Mouse (Mus musculus) 3T3-L1 (cell line): ENCODE measurements at regions not wholly inside any gene's neighbourhood (a gene's known extent, or its start where the extent isn't known, plus 50 kb on each side); places are given as distances from the start of the nearest gene placed in this dataset.

Experiments used
- DNase-seq: peaks from one replicate; pipeline ENCODE4 v3.0.0-alpha.2; 2015; ENCODE audit warnings: low read depth, low spot score

DNA sequence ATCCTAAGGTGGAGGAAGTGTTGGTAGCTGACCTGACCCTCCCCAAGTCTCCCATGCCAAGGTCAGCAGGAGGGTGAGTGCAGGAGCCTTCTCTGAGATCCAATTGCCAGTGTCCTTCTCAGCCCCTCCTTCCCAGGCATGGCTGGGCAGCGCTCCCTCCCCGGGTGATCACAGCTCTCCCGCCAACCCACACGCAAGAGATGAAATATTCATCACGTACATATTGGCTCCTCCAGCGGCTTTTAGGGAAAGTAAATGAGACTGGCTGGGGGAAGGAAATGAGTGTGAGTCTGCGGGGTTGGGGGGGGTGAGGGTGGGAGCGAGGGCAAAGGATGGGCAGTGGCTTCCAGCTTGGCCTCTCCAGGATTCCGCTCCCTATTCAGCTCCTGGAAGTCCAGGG is 113.0 kb upstream of the Lhx1 start:
- DNase-seq = no peak

DNA sequence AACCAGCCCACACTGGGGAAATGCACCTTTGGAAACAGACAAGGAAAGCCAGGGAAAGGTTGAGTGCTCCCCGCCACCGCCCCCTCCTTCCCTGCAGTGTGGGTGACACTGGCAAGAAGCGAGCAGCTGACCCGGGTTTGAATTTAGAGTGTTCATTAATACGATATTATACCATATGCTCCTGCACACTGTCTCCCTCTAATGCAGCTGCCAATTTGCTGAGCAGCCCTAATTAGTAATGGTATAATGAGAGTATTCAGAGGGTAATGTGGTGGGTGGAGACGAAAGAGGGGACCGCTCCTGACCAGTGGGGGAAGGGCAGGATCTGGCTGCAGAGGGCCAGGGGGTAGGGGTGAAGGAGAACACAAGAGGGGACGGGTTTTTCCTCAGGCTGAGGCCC is 111.9 kb upstream of the Lhx1 start:
- DNase-seq = no peak

DNA sequence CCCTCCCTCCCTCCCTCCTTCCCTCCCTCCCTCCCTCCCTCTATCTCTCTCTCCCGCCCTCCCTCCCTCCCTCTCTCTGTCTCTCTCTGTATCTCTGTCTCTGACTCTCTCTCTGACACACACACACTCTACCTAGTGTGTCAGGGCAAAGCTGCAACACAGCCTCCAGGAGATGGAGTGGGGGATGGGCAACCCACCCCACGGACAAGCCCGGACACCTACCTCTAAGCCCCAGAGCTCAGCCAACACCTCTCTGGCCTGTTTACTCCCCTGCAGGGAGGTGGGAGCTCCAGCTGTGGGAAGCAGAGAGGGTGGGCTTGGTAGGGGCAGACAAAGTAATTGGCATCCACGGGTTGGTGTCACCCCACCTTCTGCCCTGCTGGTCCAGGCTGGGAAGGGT is 109.7 kb upstream of the Lhx1 start:
- DNase-seq = no peak

DNA sequence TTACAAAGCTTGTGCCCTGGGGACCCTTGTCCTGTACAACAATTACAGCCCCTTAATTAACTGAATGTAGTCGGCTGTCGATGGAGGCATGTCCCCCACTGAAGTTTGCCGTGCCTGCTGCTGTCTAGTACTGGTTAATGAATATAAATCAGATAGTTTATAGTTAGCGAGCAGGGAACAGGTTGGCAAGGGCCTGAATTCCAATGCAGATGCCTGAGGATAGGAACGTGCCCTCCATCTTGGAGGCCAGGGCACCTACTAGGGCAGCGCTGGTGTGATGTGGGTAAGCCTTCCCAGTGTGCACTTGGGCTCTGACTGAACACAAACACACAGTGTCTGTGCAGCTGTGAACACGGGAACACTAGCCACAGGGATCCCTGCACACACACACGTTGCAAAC is 108.0 kb upstream of the Lhx1 start:
- DNase-seq = no peak

DNA sequence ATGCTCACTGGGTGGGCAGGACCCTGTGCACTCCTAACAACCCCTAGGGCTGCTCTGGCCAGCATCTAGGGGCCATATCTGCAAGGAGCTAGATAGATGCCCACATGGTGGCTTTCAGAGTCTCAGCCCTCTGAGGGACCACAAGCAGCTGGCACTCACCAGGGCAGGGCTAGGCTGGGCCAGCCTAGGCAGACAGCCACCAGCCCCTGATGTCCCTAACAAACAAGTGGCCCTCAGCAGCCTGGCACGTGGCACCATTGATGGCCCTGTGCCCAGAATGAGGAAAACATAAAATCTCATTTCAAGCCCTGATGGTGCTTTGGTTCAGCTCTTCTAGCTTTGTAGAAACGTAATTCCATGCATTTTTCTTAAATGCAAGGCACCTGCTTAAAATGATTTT is 102.8 kb upstream of the Lhx1 start:
- no peak for DNase-seq

DNA sequence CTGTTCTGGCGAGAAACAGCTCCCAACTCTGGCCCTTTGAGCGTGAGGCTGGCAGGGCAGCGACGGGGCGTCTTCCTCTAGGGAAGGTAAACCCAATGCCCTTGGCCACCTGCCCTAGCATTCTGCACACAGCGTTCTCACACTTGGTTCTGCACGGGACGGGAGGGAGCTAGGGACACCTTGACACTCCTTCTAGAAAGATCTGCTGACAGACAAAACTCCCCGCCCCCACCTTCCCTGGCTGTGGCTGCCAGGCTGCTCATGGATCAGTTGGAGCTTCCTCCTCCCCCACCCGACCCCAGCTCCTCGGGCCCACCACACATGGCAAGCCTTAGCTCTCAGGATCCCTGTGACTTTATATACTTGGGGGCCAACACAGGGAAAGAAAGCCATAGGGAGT is 102.3 kb upstream of the Lhx1 start:
- no peak for DNase-seq

DNA sequence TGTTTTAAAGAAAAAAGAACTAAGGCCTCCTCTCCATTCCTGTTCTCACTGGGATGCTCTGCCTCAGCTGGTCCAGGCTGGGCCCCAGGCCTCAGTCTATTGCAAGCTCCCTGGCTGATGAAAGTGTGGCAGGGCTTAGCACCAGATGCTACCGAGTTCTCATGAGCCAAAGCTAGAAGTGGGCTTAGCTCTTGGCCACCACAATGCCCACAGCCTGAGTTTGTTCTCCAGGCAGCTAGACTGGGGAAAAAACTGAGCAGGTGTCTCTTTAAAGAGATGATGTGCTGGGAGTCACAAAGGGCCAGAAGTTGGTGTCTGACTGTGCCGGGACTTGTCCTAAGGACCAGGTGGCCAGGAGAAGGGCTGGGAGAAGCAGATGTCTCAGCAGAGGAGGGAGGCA is 101.9 kb upstream of the Lhx1 start:
- DNase-seq = no peak

DNA sequence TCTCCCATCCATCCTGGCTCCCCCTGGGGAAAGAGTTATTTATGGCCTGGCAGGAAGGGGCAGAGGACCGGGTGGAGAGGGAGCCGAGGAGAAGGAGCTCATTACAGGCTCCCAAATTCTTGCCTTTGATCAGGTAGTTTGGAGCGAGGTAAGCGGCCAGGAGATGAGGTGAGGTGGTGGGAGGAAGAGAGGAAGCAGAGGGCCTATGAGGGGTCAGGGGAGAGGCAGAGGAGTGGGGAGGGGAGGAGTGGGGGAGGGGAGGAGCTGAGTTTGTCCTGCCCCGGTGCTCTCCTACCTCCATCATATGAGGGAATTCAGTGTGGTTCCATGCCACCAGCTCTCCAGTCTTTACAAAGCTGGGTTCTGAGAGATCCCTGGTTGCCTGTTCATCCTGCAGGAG is 98.8 kb upstream of the Lhx1 start:
- DNase-seq = no peak

DNA sequence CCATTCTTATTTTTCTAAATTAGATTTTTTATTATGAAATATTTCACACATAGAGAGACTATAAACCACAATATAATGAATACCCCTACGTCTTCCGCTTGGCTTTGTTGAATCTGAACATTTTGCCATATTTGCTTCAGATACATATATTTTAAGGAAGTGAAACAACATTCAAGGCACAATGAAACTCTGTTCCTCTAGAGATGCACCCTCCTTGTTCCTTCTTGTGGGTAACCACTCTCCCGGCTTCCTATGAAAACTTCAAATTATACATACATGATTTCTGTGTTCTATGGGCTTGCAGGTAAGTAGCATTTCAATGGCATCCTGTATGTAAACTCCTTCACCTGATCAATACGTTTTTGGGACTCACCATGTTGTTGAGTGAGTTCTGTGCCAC is 94.4 kb upstream of the Lhx1 start:
- DNase-seq = no peak

DNA sequence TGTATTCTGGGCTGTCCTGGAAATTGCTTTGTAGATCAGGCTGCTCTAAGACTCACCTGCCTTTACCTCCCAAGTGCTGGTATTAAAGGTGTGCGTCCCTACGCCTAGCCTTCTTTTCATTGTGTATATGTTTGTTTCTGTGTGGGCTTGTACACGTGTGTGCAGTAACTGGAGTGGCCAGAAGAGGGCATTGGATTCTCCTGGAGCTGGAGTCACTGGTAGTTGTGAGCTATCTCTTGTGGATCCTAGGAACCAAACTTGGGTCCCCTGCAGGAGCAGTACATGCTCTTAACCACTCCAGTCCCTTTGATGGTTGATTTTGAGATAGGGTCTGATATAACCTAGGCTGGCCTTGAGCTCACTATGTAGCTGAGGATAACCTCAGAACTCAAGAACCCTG is 93.2 kb upstream of the Lhx1 start:
- peak; percentile 6 for DNase-seq

DNA sequence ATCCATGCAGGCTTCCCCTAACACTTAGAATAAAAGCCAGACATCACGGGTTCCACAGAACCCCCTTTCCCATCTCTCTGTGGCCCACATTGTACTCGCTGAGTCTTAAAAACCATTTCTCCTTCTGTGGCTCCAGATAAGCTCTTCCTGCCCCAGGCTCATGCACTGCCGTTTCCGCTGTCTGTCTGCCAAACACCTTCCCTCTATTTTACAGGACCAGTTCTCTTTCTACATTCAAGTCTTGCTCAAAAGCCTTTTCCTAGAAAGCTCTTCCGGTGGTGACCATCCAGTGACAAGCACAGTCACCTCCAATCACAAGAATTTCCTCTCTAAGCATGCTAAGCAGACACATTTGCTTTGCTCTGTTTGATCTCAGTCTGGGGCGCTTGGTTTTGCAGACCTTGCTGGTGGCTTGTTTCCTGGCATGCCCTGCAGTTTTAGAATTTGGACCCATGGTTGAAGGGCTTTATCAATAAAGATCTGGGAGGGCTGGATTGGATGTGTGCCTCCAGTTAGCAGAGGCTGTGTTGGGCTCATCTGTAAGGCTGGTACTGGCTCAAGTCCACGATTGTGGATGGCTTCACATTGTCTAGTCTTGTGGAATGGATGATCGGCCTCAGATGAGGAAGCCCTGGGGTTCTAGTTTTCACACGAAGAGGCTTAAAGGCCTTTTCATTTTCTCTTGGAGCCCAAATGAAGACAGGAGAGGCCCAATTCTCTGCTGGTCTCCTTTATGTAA is 87.8 kb upstream of the Lhx1 start:
- no peak for DNase-seq

DNA sequence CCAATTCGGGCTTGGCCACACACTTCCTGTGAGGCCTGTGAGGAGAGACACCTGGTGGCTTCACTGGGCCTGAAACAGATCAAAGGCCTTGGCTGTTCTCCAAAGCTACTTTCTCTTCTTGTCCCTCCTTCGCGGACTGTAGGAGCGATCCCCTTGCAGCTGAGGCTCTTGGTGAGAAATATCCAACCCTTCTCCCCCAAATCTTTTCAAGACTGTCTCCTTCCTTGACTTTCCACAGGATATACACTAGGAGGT is 86.2 kb upstream of the Lhx1 start:
- no peak for DNase-seq

DNA sequence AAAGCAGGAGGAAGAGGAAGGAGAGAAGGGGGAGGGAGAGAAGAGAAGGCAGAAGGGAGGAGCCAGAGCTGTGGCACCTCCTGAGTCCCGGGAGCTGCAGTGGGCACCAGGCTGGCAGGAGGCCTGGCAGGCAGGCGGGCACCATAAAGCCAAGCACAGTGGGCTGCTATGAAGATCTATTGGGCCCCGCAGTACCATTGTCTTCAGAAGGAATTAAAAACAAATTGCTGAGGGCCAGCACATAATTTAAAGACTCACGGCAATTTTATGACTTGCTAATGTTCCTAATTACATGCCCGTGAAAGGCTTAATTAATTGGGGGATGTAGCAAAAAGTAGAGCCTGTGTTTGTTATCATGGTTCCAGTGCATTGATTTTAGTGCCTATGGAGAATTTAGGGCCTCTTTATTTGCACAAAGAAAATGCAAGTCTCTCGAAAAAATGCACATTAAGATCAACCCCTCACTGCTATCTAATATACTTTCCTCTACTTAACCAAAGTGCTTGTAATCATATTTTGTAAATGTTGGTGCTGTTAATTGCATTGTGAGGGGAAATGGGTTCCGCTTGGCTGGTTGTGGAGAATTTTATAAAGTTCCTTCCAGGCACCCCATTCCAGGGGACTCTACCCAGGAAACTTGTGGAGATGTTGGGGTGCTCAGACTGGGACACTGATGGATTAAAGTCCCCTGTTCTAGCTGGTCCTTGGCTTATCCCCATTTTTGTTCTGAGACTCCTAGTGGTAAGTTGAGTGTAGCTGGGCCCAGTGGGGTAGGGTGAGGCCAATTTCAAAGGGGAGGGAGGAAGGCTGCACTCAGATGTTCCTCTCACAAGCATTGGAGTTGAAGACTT is 85.7 kb upstream of the Lhx1 start:
- DNase-seq = no peak

DNA sequence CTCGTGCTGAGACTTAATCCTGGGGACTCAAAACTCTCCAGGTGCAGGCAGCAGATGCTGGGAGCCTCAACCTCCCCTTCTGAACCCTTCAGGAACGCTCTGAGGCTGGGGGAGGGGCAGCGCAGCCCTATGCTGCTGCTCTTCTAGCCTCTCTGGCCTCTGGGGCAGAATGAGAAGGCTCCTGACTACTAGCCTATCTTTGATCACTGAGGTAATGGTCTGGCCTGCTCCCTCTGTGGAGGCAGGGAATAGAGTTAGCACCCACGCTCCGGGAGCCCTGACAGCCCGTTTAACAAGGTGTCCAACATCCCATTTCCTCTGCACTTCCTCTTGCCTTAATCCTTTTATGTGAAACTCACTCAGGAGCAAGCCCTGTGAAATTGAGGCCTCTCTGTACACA is 79.4 kb upstream of the Lhx1 start:
- DNase-seq = no peak

DNA sequence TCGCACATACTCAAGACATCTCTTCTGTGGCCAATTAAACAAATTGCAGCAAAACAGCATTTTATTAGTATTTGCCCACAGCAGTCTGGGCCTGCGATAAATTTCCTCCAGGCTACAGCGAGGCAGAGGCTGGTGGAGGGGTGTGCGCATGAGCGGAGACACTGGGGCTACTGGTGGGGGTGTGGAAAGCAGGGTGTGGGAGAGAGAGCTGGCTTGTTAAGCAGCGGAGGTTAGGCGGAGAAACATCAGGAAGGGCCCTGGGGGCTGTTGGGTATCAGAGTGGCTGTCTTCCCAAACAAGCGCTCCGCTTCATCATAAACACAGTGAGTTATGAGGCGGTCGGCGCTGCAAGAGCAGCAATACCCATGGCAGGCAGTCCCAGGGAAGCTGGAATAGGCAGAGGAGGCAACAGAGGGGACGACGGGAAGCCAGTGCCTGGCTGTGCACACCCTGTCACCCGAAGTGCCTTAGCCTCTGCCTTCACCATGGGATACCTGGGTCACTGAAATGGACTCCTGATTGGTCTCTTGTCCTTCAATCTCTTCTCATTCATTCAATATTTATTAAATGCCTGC is 74.0 kb upstream of the Lhx1 start:
- no peak for DNase-seq

DNA sequence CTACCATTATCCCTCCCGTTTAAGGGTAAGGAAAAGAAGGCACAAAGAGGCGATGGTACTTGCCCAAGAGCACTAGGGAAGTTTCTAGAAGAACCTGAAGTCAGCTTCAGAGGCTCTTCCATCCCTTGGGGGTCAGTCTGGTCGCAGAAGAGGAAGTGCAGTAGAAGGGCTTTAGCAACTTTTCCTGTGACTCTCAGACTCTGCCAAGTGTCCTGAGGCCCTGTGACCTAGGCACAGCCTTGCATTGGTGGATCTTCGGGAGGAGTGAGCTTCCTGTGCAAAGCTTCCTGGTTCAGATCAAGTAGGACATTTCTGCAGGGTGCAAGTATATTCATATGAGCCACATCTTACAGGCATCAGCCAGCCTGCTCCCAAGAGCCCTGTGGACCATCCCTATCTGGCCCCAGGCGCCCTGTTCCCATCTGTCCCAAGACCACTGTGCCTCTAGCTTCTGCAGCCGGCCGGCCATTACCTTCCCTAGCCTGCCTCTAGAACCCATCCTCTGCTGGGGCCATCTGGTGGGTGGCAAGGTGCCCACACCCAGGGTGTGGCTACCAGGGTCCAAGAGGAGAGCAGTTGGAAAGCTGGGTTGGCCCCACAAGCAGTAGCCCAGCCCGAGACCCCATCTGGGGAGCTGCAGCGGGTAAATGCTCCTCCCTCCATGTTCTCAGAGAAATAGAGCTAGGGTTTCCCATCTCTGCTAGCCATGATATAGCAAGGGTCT is 72.4 kb upstream of the Lhx1 start:
- DNase-seq = no peak

DNA sequence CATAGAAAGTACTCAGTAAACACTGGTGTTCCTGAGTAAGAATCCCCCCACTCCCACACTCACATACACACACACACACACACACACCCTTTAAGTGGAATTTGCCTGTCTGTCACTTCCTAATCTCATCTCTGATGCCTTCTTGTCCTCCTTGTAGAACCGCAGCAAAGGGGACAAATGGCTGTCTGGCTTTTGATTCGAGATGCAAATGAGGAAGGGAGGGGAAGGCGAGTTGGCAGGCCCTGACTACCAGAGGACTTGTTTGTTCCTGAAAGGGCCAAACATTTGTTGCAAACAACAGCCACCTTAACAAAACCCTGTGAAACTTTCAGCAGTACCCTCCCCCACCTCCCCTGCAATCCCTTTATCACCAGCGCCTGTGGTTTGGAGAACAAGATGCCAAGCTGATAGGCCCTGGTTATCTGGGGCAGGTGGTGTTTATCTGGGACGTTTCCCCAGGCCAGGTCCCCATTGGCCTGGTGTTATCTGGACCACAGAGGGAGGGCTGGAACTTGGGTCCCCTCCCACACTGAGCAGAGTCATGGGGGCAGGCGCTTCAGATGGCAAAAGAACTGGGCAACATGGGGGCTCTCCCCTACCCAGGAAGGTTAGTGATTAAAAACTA is 67.5 kb upstream of the Lhx1 start:
- DNase-seq = no peak

DNA sequence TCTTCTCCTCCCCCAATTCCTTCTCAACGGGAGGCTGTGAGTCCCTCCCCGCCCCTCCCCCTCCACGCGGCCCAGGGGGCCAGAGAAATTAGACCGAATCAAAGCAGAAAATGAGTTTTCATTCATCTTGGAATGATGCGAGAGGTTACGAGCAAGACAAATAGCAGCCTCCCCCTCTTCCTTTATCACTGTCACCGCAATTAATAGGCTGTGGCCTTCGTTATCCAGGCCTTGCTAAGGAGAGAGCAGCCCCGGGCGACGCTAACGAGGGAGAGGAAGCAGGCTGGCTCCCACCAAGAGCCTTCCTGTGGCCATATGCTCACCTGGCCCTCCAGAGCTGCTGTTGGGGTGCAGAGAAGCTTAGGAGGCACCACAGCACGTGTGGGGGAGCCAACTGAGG is 61.8 kb upstream of the Lhx1 start:
- no peak for DNase-seq

DNA sequence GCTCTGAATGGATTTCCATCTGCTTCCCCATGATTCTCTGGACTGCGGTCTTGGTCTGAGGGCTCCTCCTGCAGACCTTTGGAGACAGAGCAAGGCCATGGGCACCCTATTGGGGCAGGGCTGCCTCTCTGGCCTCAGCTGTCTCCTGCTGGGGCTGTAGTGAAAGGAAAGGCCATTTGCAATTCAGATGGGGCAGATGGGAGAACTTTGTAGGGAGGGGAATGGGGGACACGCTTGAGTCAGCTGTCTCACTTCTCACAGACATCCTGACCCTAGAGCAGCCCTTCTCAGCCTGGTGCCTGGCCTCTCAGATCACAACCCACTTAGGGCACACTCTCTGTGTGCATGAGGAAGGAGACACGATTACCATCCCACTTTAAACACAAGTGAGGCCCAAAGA is 60.3 kb upstream of the Lhx1 start:
- DNase-seq = no peak

DNA sequence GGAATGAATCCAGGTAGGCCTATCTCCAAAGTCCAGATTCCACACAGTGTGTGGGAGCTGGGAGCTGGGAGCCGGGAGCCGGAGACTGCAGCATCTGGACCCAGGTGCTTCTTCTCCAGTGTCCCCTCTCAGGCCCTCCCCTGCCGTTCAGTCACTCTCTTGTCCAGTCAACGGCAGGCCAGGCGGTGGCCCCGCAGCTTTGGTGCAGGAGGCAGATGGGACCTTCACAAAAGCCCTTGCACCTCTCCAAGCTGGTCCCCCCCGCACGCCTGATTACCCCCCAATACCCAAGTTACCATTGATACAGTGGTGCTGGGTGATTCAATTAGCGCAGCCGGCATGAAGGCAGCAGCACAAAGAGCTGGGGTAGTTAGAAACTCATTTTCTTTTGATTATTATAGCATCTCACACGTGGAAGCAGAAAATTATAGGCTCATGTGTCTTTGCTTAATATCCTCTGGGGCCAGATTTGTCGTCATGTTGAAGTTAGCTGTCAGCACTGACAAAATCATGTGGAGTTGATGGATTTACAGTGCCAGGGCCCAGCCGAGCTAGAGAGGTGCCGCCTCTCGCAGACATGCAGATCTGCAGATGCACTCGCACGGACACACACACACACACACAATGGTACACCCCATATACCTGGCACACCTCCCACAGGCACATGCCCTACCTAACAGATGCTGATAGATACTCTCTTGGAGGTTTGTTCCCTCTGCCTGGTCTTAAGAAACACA is 53.6 kb upstream of the Lhx1 start:
- no peak for DNase-seq
